Mouse (Mus musculus) testis, adult 2 months (tissue): ENCODE data around the gene Kcnk4. TPM values are rescaled to one million over a fixed set of nuclear protein-coding genes. Genes with fewer than 3 reads are reported as not detected.
"Not testable (repeated sequence)": the region's sequence is repeated elsewhere in the genome, so short reads cannot be mapped to it uniquely, and the experiment has no call there.

ENCODE experiments used
- H3K27ac ChIP-seq: fragments of 200-500 bp; 2 replicates; pipeline ENCODE4 v1.5.1; 2012; ENCODE audit warnings: low read depth, low read length; ENCODE audit not compliant: control insufficient read depth, insufficient read depth
- H3K27me3 ChIP-seq: fragments of 200-500 bp; 2 replicates; pipeline ENCODE4 v1.6.1; 2012; ENCODE audit warnings: mild to moderate bottlenecking, low read length, moderate library complexity; ENCODE audit not compliant: control insufficient read depth, insufficient read depth
- H3K36me3 ChIP-seq: fragments of 200-500 bp; 2 replicates; pipeline ENCODE4 v1.6.1; 2012; ENCODE audit warnings: mild to moderate bottlenecking, low read length; ENCODE audit not compliant: control insufficient read depth, insufficient read depth
- H3K4me1 ChIP-seq: fragments of 200-500 bp; 2 replicates; pipeline ENCODE4 v1.6.1; 2012; ENCODE audit warnings: low read length; ENCODE audit not compliant: control insufficient read depth, insufficient read depth
- H3K4me3 ChIP-seq: fragments of 200-500 bp; 2 replicates; pipeline ENCODE4 v1.5.1; 2012; ENCODE audit warnings: low read depth, mild to moderate bottlenecking, low read length, moderate library complexity, mixed read lengths; ENCODE audit not compliant: control insufficient read depth
- CTCF ChIP-seq: fragments of 200-500 bp; IDR thresholded peaks from 2 replicates; pipeline ENCODE4 v1.5.1; 2012; ENCODE audit warnings: low read depth, mild to moderate bottlenecking, inconsistent platforms, low read length, moderate library complexity; ENCODE audit not compliant: control insufficient read depth, insufficient read depth, insufficient replicate concordance
- POLR2A ChIP-seq: fragments of 200-500 bp; IDR thresholded peaks from 2 replicates; pipeline ENCODE4 v1.6.1; 2012; ENCODE audit warnings: low read depth, mild to moderate bottlenecking, inconsistent platforms, low read length, moderate library complexity; ENCODE audit not compliant: control insufficient read depth
- polyA plus RNA-seq: library from polyadenylated mRNA; depleted of rRNA; stranded (reverse); fragments of >200 nt; gene quantifications from 2 replicates; pipeline ENCODE4 v1.2.3, GENCODE M21; 2012

The Kcnk4 gene
- polyA plus RNA-seq, 1 experiment: 1.5 TPM

GRCm38 (mm10) chr19:6904846-6905245, 29.5 kb downstream of the Kcnk4 start:
- no peak overlapping the region for H3K27ac ChIP-seq
- no peak overlapping the region for H3K4me3 ChIP-seq
- no peaks in the 10 kb centered on the region for H3K27me3 ChIP-seq
- peaks cover 15% of the 10 kb centered on the region for H3K4me1 ChIP-seq
- TF ChIP-seq POLR2A (no peak), CTCF (no peak)
- no peaks in the 10 kb centered on the region; the same call in 1 of the 2 replicates for H3K36me3 ChIP-seq

GRCm38 (mm10) chr19:6903031-6903430, 31.3 kb downstream of the Kcnk4 start:
- Histone ChIP-seq H3K4me3 (no peak overlapping the region), H3K27ac (no peak overlapping the region)
- no peak for TF ChIP-seq POLR2A
- TF ChIP-seq CTCF: no peak

DNA sequence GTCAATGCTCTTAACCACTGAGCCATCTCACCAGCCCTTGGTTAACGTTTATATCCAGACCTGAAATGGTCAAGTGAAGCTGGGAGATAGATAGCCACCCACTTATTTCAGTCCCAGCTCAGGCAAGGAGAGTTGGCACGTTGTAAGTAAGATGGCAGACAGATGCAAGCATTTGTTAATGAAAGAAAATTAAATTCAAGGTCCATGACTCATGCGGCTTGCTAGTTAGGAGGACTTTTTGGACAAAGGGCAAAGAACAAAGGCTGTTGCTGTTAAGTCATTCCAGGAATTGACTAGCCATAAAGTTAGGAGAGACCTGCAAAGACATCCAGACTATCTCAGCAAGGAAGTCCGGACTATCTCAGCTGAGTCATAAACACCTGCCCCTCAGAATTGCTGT, 34.7 kb downstream of the Kcnk4 start:
- H3K36me3 ChIP-seq: no peaks in the 10 kb centered on the region
- TF ChIP-seq CTCF (no peak), POLR2A (no peak)
- H3K4me3 ChIP-seq: no peak overlapping the region
- H3K27ac ChIP-seq: no peak overlapping the region
- no peaks in the 10 kb centered on the region for H3K27me3 ChIP-seq
- no peaks in the 10 kb centered on the region for H3K4me1 ChIP-seq

More at GRCm38 (mm10) chr19:6903031-6903430, 31.3 kb downstream of the Kcnk4 start:
- Histone ChIP-seq H3K36me3 (no peaks in the 10 kb centered on the region; the same call in 1 of the 2 replicates), H3K27me3 (no peaks in the 10 kb centered on the region), H3K4me1 (peaks cover 7% of the 10 kb centered on the region)

DNA sequence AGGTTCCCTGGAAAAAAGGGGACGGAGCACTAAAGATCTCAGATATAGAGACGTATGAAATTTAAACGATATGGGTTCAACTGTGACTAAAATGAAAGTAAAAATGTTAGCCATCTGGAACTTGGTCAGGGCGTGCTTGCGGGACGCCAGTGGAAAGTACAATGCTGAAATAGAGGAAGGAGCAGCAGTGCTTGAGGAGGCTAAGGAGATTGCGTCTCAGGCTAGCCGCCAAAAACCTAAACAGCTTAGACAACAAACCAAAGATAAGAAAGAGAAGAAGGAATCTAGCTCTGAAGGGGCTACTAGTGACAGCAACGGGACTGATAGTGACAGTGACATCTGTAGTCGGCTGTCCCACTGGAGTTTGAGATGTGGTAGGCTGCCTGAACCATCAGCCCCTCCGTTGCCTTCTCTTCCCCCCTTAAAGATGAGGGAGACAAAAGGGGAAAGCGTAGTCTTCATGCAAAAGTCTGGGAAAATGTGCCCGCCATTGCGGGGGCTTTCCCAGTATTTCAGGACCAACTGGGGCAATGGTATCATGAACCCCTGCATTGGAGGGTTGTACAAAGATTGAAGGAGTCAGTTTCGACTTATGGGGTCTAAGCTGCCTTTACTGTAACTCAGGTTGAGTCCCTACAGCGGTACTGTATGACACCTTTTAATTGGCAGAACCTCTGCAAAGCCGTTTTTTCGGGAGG, 38.6 kb downstream of the Kcnk4 start:
- not testable (repeated sequence) for H3K27ac ChIP-seq, H3K4me3 ChIP-seq, H3K4me1 ChIP-seq, H3K36me3 ChIP-seq, H3K27me3 ChIP-seq

- no peak overlapping the region for H3K27ac ChIP-seq
- TF ChIP-seq CTCF (no peak), POLR2A (no peak)
- no peaks in the 10 kb centered on the region for H3K36me3 ChIP-seq
- H3K4me3 ChIP-seq: no peak overlapping the region
- peaks cover 2% of the 10 kb centered on the region; the same call in 1 of the 2 replicates for H3K4me1 ChIP-seq
- no peaks in the 10 kb centered on the region for H3K27me3 ChIP-seq
Observed at GRCm38 (mm10) chr19:6893731-6894451, 40.4 kb downstream of the Kcnk4 start.

- Histone ChIP-seq H3K4me1 (peaks cover 2% of the 10 kb centered on the region; the same call in 1 of the 2 replicates), H3K36me3 (no peaks in the 10 kb centered on the region), H3K27me3 (no peaks in the 10 kb centered on the region), H3K4me3 (no peak overlapping the region), H3K27ac (no peak overlapping the region)
- TF ChIP-seq CTCF (no peak), POLR2A (no peak)
Observed at GRCm38 (mm10) chr19:6892512-6892911, 41.8 kb downstream of the Kcnk4 start.

- Histone ChIP-seq H3K36me3 (no peaks in the 10 kb centered on the region), H3K4me3 (no peak overlapping the region), H3K4me1 (no peaks in the 10 kb centered on the region), H3K27ac (no peak overlapping the region), H3K27me3 (no peaks in the 10 kb centered on the region)
- TF ChIP-seq POLR2A (no peak), CTCF (no peak)
Observed at GRCm38 (mm10) chr19:6877965-6878364, 56.4 kb downstream of the Kcnk4 start.

DNA sequence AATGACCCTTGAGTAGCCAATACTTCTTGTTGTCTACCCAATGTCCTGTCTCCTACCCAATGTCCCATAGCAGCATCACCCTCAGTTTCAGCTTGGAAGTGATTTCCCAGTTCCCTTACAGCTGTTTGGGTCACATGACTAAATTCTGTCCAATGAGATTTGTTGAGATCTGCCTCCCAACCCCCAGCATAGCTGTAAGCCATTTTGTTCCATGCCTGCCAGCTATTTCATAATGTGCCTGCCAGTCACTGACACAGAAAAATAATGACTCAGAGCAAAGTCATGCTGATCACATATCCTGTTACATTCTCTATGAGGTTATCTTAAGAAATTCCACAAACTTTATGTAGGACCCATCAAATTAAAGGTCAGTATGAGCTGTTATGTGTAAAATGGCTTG, 57.5 kb downstream of the Kcnk4 start:
- Histone ChIP-seq H3K4me3 (no peak overlapping the region), H3K4me1 (no peaks in the 10 kb centered on the region), H3K27me3 (no peaks in the 10 kb centered on the region), H3K27ac (no peak overlapping the region), H3K36me3 (no peaks in the 10 kb centered on the region)
- TF ChIP-seq POLR2A (no peak), CTCF (no peak)
